Mouse (Mus musculus): ENCODE data around the gene 0610009B22Rik. TPM values are rescaled to one million over a fixed set of nuclear protein-coding genes. Genes with fewer than 3 reads are reported as not detected.

The 0610009B22Rik gene
- total RNA-seq, 2 experiments from 2014 or later, result 29.1 to 29.9 TPM

DNA sequence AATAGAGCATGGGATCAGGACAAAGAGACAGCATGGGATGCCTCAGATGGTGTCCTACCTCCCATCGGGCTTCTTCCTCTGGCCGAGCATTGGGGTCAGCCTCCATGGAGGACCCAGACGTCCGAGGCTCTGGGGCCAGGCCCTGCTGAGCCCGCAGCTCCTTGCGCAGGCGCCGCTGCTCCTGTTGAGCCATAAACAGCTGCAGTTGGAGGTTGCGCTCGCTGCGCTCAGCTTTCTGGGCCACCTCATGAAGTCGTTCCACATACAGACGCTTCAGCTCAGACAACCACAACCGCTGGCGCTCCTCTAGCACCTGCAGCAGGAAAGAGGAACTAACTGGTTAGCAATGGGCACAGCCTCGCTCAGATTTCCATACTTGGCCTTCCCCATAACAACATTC is 44.5 kb downstream of the 0610009B22Rik start:
- no peak for DNase-seq (ENCODE audit: extremely low spot score in 1 of 2, low spot score in 2 of 2)
- intact Hi-C loops (cut with DNase I), result no loop called here

DNA sequence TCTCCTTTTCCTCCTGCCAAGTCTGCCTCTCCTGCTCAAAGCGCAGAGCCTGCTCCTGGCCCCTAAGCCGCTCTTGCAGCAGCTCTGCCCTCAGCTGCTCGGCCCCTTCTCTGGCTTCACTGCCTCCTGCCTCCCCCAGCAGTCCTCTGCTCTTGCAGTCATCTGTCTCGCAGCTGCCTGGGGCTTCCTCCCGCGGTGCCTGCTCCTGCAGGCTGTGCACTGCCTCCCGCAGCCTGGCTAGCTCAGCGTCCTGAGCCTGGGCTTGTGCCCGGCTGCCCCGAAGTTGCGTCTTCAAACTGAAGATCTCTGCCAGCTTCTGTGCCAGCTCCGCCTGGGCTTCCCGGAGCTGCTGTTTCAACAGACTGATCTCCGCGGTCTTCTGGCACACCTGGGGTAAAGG is 44.9 kb downstream of the 0610009B22Rik start:
- intact Hi-C loops (cut with DNase I), result no loop called here
- DNase-seq (ENCODE audit: extremely low spot score in 1 of 2, low spot score in 2 of 2), result no peak

DNA sequence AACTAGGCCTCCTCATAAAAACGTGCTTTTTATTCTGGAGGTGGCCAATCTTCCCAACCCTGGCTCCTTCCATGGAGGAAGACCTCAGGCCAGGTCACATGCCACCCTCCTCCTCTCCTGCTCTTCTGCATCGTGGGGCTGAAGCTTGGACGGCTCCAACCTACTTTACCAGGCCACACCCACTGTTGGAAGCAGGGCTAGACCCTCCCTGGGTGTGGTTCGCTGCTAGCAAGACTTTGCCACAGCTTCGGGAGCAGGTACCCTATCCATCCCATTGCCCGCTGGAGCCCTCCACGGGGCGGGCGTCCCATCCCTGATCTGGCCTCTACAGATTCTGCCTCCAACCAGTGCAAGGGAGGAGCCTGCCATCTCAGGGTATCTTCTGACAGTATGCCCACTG is 45.5 kb downstream of the 0610009B22Rik start:
- intact Hi-C loops (cut with DNase I), result no loop called here
- DNase-seq (ENCODE audit: extremely low spot score in 1 of 2, low spot score in 2 of 2), result no peak

GRCm38 (mm10) chr11:51640748-51641147 is 47.9 kb downstream of the 0610009B22Rik start:
- DNase-seq (ENCODE audit: extremely low spot score in 1 of 2, low spot score in 2 of 2), result no peak
- intact Hi-C loops (cut with DNase I), result no loop called here

DNA sequence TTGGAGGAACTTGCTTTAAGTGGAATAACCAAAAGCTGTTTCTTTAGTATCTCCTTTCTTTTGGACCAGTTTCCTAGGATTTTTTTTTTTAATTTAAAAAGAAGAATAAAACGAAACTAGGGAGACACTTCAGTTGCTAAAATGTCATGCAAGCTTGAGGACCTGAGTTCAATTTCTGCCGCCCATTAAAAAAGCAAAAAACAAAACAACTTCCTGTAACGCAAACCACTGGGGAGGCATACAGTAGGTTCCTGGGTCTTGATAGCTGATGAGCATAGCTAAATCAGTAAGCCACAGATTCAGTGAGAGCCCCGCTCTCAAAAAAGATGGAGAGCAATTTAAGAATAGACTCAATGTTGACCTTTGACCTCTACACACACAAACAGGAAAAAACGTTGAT is 50.2 kb downstream of the 0610009B22Rik start:
- intact Hi-C loops (cut with DNase I), result no loop called here
- no peak for DNase-seq (ENCODE audit: extremely low spot score in 1 of 2, low spot score in 2 of 2)

GRCm38 (mm10) chr11:51637971-51638414 is 50.7 kb downstream of the 0610009B22Rik start:
- intact Hi-C loops (cut with DNase I), result no loop called here
- DNase-seq (ENCODE audit: extremely low spot score in 1 of 2, low spot score in 2 of 2), result peak in 1 of 2 experiments; percentile 89

- peak; percentile 57 to 72 for DNase-seq (ENCODE audit: extremely low spot score in 1 of 2, low spot score in 2 of 2)
- intact Hi-C loops (cut with DNase I), result no loop called here
These were observed 52.4 kb downstream of the 0610009B22Rik start for GRCm38 (mm10) chr11:51636323-51636684.

GRCm38 (mm10) chr11:51635525-51636322 is 53.0 kb downstream of the 0610009B22Rik start, which contains the start of gene Rmnd5b:
TSS of gene Rmnd5b (minus strand) at chr11:51635896.
- intact Hi-C loops (cut with DNase I), result no loop called here
- peak; percentile 94 to 96 for DNase-seq (ENCODE audit: extremely low spot score in 1 of 2, low spot score in 2 of 2)

Other genes with a start within 250 kb of the 0610009B22Rik start
- 1 to 10 TPM; 6.4 to 7.1 TPM for gene Phykpl, start 104.1 kb downstream of the 0610009B22Rik start, total RNA-seq (2021)
- gene Hnrnpab, start 82.0 kb downstream of the 0610009B22Rik start, total RNA-seq (2021), result 100 to 1,000 TPM; 182 to 186 TPM
- gene Nhp2, start 69.1 kb downstream of the 0610009B22Rik start, total RNA-seq (2021), result 10 to 100 TPM; 51.1 to 51.4 TPM
- 10 to 100 TPM; 46.6 to 49.8 TPM for gene Rmnd5b, start 53.0 kb downstream of the 0610009B22Rik start, total RNA-seq (2021)
- 10 to 100 TPM; 12.8 to 14.0 TPM for gene N4bp3, start 38.0 kb downstream of the 0610009B22Rik start, total RNA-seq (2021)
- gene D930048N14Rik, start 37.9 kb downstream of the 0610009B22Rik start, total RNA-seq (2021), result under 1 TPM; 0.86 to 0.97 TPM
- 10 to 100 TPM; 24.4 to 25.8 TPM for gene Sec24a, start 74.8 kb upstream of the 0610009B22Rik start, total RNA-seq (2021)
- gene Sar1b, start 74.8 kb upstream of the 0610009B22Rik start, total RNA-seq (2021), result 10 to 100 TPM; 79.6 to 80.6 TPM
- gene Jade2, start 168.8 kb upstream of the 0610009B22Rik start, total RNA-seq (2021), result 1 to 10 TPM; 6.7 to 8.2 TPM

Data from left cerebral cortex, postnatal 10 days (tissue).